Mouse (Mus musculus) neural tube, embryonic 12.5 days (tissue): ENCODE data around the gene Ssh1. TPM values are rescaled to one million over a fixed set of nuclear protein-coding genes. Genes with fewer than 3 reads are reported as not detected.
A peak's percentile ranks its signal among the peaks of the same experiment; 100 is the strongest.

Experiments
- ATAC-seq: fragments of 200-750 bp; cut with Nextera tagmentation; 2 replicates; pipeline ENCODE4 v1.8.0; 2017; ENCODE audit warnings: low read depth, mild to moderate bottlenecking, moderate TSS enrichment, moderate library complexity; ENCODE audit not compliant: low FRiP score
- H3K27ac ChIP-seq: fragments of 300-500 bp; sonication (generic); 2 replicates; pipeline ENCODE4 v1.5.1; 2016
- H3K27me3 ChIP-seq: fragments of 300-500 bp; sonication (generic); replicated peaks from 2 replicates; pipeline ENCODE4 v1.6.1; 2016; ENCODE audit warnings: mild to moderate bottlenecking
- H3K36me3 ChIP-seq: fragments of 300-500 bp; sonication (generic); 2 replicates; pipeline ENCODE4 v1.6.1; 2016; ENCODE audit warnings: mild to moderate bottlenecking
- H3K4me1 ChIP-seq: fragments of 300-500 bp; sonication (generic); 2 replicates; pipeline ENCODE4 v1.6.1; 2016
- H3K4me2 ChIP-seq: fragments of 300-500 bp; sonication (generic); replicated peaks from 2 replicates; pipeline ENCODE4 v1.6.1; 2016; ENCODE audit warnings: mild to moderate bottlenecking
- H3K4me3 ChIP-seq: fragments of 300-500 bp; sonication (generic); 2 replicates; pipeline ENCODE4 v1.5.1; 2016
- H3K9ac ChIP-seq: fragments of 300-500 bp; sonication (generic); 2 replicates; pipeline ENCODE4 v1.6.1; 2016; ENCODE audit warnings: mild to moderate bottlenecking
- H3K9me3 ChIP-seq: fragments of 300-500 bp; sonication (generic); 2 replicates; pipeline ENCODE4 v1.6.1; 2016; ENCODE audit warnings: mild to moderate bottlenecking
- WGBS: fragments of 180-500 bp; shearing (Covaris S2); methylation state at CpG from one replicate; pipeline ENCODE4 v1.1.7; 2016; 5-methylcytosine and 5-hydroxymethylcytosine counted together
- polyA plus RNA-seq: library from polyadenylated mRNA; unstranded; fragments of >200 nt; fragmentation: Nextera tagmentation; extraction: Ambion mirVana; gene quantifications from 2 replicates; pipeline ENCODE4 v1.2.1, GENCODE M21; 2016

Ssh1 gene
- polyA plus RNA-seq, 1 experiment from 2014 or later: 21.0 TPM

DNA sequence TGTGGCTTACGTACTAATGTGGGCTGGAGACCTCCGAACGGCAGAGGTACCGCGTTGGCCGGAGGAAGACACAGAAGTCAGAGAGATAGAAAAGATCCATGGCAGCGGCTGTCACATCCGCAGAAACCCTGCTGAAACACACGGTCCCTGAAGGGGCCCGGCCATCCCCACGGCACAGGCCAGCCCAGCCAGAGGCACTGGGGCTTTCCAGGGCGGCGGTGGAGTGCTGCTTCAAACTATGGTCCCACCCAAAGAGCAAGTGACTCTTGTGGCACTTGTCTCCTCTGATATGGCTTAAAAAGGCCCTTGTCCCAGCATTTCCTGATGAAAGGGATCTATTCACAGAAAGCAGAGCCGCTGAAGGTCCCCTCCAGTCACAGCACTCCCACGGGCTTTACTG lies 19.1 kb downstream of the Ssh1 start:
- no peaks in the 10 kb centered on the region for H3K9me3 ChIP-seq
- ATAC-seq: no peak
- 0 out of 2 replicates have a peak overlapping the region, but pooled peaks have one; percentile 26 for H3K9ac ChIP-seq
- 66% methylated on average over 15 of the region's 15 CpGs for WGBS
- H3K4me3 ChIP-seq: no peak overlapping the region; the same call in 1 of the 2 replicates
- H3K27ac ChIP-seq: no peak overlapping the region
- peak overlapping the region; percentile 27; the same call in 1 of the 2 replicates for H3K4me2 ChIP-seq
- no peaks in the 10 kb centered on the region for H3K27me3 ChIP-seq
- H3K4me1 ChIP-seq: peaks cover 37% of the 10 kb centered on the region
- peaks cover 11% of the 10 kb centered on the region; the same call in 1 of the 2 replicates for H3K36me3 ChIP-seq

DNA sequence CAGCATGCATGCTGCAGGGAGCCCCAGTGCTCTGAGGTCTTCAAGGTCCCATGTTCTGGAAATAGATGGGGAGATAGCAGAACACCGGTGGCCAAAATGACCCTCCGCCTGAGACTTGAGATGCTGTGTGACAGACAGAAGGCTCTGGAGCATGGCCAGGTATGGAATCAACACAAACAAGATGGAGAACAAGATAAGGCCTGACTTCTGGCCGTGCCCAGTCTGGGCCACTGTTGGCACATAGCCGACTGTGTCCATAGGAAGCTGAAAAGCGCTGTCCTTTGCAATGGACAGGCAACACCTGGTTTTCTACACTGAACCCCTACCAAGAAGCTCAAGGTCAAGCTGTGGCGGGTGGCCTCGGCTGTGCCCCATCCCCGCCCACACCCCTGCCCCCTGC lies 19.9 kb downstream of the Ssh1 start:
- Histone ChIP-seq H3K9me3 (no peaks in the 10 kb centered on the region), H3K4me3 (no peak overlapping the region), H3K4me1 (peaks cover 37% of the 10 kb centered on the region), H3K27ac (no peak overlapping the region), H3K27me3 (no peaks in the 10 kb centered on the region), H3K4me2 (0 out of 2 replicates have a peak overlapping the region, but pooled peaks have one; percentile 9), H3K9ac (no peak overlapping the region), H3K36me3 (peaks cover 18% of the 10 kb centered on the region)
- 89% methylated on average over 8 of the region's 8 CpGs for WGBS
- ATAC-seq: no peak

GRCm38 (mm10) chr5:113972589-113973515 lies 20.8 kb downstream of the Ssh1 start:
- Histone ChIP-seq H3K9me3 (no peaks in the 10 kb centered on the region), H3K36me3 (peaks cover 22% of the 10 kb centered on the region), H3K9ac (no peak overlapping the region), H3K27me3 (no peaks in the 10 kb centered on the region), H3K4me3 (no peak overlapping the region), H3K4me1 (peaks cover 32% of the 10 kb centered on the region), H3K4me2 (0 out of 2 replicates have a peak overlapping the region, but pooled peaks have one; percentile 18), H3K27ac (no peak overlapping the region)
- 15% methylated on average over 18 of the region's 18 CpGs for WGBS
- ATAC-seq: no peak

DNA sequence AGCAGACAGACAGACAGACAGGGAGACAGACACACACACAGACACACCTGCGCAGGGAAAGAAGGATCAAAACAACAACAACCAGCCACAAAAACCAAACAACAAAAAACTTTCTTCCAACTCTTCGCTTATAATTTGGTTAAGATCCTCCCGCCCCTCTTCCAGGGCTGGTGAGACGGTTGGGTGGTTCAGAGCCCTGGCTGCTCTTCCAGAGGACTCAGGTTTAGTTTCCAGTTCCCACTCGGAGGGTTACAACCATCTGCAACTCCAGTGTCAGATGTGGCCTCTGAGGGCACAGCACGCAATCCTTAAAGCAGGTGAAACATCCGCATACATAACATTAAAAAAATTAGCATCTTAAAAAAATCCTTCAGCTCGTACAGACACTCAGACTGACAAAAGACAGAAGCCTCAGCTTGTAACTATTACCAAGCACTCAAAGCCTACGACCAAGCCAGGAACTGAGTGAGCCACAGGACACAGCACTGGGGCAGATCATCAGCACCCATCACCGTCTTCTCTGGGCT lies 22.2 kb downstream of the Ssh1 start:
- no peak for ATAC-seq
- H3K4me2 ChIP-seq: no peak overlapping the region
- H3K27ac ChIP-seq: no peak overlapping the region
- WGBS: 84% methylated on average over 10 of the region's 10 CpGs
- no peak overlapping the region for H3K9ac ChIP-seq
- peaks cover 32% of the 10 kb centered on the region for H3K36me3 ChIP-seq
- H3K4me1 ChIP-seq: peaks cover 32% of the 10 kb centered on the region
- H3K27me3 ChIP-seq: no peaks in the 10 kb centered on the region
- no peaks in the 10 kb centered on the region for H3K9me3 ChIP-seq
- no peak overlapping the region for H3K4me3 ChIP-seq

DNA sequence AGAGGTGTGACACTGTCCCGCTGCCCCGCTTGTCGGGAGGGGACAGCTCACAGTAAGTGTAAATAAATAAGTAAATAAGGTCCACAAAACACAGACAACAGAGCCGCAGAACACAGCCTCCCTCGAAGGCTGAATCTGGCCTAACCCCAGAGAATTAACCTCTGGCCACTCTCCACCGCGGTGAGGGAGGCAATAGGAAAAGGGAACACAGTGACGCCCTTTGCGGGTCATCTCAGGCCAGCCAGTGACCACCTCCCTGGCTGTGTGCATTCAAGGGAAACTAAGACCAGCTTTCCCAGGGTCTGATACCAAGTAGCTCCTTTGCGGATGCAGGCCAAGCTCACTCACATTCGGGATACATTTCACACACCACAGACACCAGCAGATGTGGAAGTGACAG lies 25.3 kb downstream of the Ssh1 start:
- no peak overlapping the region for H3K27ac ChIP-seq
- peaks cover 8% of the 10 kb centered on the region; the same call in 1 of the 2 replicates for H3K4me1 ChIP-seq
- ATAC-seq: no peak
- 79% methylated on average over 11 of the region's 11 CpGs for WGBS
- peaks cover 60% of the 10 kb centered on the region for H3K36me3 ChIP-seq
- H3K4me3 ChIP-seq: no peak overlapping the region
- H3K4me2 ChIP-seq: no peak overlapping the region
- H3K9me3 ChIP-seq: no peaks in the 10 kb centered on the region
- H3K9ac ChIP-seq: no peak overlapping the region
- H3K27me3 ChIP-seq: no peaks in the 10 kb centered on the region

DNA sequence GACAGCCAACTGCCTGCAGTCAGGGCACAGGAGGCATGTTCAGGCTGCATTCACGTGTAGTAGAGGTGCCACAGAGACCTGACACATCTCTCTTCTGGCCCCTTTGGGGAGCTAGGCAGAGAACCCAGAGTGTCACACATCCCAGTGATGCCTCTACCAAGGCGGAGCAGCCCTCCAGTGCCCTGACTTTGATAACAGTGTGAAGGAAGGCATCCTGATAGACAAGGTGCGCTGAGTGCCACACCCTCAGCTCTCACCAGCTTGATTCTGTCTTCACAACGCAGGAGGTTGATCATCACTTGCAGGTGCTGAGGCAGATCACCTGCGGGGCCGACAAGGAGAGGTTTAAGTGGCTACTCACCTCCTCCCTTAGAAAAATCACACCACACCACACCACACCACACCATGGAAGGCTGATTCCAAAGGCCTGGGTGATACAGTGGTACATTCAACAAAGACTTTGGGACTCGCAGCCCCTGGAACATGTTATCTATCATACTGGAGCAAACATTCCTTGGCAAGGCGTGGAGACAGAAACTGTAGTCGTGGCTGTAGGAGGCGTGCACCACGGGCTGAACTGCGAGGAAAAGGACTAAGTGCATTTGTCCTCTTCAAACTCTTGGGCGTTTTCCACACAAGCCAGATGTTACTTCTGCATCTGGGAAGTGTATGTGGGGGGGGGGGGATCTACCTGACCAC lies 27.1 kb downstream of the Ssh1 start:
- no peak overlapping the region for H3K9ac ChIP-seq
- no peaks in the 10 kb centered on the region for H3K9me3 ChIP-seq
- H3K36me3 ChIP-seq: peaks cover 62% of the 10 kb centered on the region
- H3K4me3 ChIP-seq: no peak overlapping the region
- no peak overlapping the region for H3K27ac ChIP-seq
- H3K27me3 ChIP-seq: no peaks in the 10 kb centered on the region
- no peak for ATAC-seq
- no peaks in the 10 kb centered on the region for H3K4me1 ChIP-seq
- H3K4me2 ChIP-seq: no peak overlapping the region
- WGBS: 92% methylated on average over 13 of the region's 13 CpGs

DNA sequence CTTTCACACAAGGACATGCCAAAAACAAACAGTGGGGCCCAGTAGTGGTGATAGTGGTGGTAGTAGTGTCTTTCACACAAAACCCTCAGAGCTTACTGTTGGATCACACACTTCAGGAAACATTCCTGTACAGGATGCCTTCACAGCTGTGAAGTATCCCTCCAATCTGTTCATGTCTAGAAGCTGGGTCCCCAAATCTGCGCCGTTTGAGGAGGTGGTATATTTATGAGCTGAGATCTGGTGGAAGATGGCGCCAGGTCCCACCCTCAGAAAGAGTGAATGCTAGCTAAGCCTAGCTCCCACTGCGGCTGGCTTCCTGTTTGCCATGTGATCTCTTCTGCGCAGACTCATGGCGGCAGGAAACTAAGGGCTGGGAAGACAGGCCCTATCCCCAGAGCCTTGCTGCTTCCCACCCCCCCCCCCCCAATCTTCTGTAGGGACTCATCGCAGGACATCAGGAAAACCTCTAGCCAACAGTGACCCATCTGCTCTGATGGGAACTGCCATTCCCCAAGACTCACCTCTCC lies 28.0 kb downstream of the Ssh1 start:
- Histone ChIP-seq H3K36me3 (peaks cover 69% of the 10 kb centered on the region), H3K9me3 (no peaks in the 10 kb centered on the region), H3K4me2 (no peak overlapping the region), H3K27me3 (no peaks in the 10 kb centered on the region), H3K4me3 (no peak overlapping the region), H3K9ac (no peak overlapping the region), H3K27ac (no peak overlapping the region), H3K4me1 (no peaks in the 10 kb centered on the region)
- ATAC-seq: no peak
- WGBS: 94% methylated on average over 7 of the region's 7 CpGs

DNA sequence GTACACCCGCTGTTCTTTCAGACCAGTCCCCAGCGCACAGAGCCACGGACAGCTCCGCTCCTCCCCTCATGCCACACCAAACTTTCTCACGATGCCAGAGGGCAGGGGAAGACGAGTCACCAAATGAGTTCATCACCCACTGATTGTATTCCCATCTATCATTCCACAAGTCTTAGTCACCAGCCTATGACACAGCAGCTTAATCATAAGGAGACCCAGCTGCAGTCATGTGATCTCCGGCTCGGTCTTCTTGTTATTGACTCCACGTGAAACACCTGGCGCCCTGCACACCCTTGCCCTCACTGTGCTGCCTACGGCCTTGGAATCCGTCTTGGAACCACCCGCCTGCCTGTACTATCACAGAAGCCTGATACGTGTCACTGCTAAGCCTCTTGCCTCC lies 28.7 kb downstream of the Ssh1 start:
- Histone ChIP-seq H3K4me2 (no peak overlapping the region), H3K27me3 (no peaks in the 10 kb centered on the region), H3K27ac (no peak overlapping the region), H3K9ac (no peak overlapping the region), H3K4me1 (peaks cover under 1% of the 10 kb centered on the region; the same call in 1 of the 2 replicates), H3K36me3 (peaks cover 69% of the 10 kb centered on the region), H3K4me3 (no peak overlapping the region), H3K9me3 (no peaks in the 10 kb centered on the region)
- no peak for ATAC-seq
- 92% methylated on average over 14 of the region's 14 CpGs for WGBS

DNA sequence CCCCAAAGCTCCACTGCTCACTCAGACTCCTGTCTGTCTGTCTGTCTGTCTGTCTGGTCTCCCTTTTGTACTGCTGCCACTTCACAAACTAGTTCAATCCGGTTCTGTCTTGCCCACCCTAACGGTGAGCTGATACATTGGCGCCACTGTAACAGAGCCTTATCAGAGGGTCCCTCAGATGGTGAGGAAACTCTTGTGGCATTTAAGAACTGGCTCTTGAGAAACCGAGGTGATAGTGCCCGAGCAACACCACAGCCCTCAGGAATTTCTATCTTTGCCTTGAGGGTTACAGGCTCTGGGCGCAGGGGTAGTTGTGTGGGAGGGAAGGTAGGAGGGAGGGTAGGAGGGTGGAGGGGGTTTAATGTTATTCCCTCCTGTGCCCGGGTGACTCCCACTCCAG lies 31.9 kb downstream of the Ssh1 start:
- Histone ChIP-seq H3K4me2 (no peak overlapping the region), H3K4me3 (no peak overlapping the region), H3K4me1 (peaks cover 4% of the 10 kb centered on the region; the same call in 1 of the 2 replicates), H3K27ac (no peak overlapping the region), H3K9me3 (no peaks in the 10 kb centered on the region), H3K36me3 (peaks cover 56% of the 10 kb centered on the region), H3K27me3 (no peaks in the 10 kb centered on the region), H3K9ac (no peak overlapping the region)
- no peak for ATAC-seq
- WGBS: 77% methylated on average over 7 of the region's 7 CpGs

DNA sequence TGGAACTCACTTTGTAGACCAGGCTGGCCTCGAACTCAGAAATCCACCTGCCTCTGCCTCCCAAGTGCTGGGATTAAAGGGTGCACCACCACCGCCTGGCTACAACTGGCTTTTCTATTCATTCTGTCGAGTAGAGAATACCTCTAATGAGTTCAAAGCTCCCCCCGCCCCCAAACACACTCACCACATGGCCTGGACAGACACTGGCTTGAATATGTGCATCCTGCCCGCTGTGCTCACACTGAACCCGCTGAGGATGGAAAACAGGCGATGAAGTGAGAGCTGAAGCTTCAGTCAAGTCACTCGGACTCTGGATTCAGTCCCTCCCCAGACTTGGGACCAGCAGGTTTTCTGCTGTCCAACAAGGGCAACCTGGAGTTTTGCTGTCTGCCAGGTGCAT lies 33.3 kb downstream of the Ssh1 start:
- Histone ChIP-seq H3K27me3 (no peaks in the 10 kb centered on the region), H3K36me3 (peaks cover 47% of the 10 kb centered on the region), H3K9ac (no peak overlapping the region), H3K4me3 (no peak overlapping the region), H3K27ac (no peak overlapping the region), H3K4me1 (peaks cover 4% of the 10 kb centered on the region; the same call in 1 of the 2 replicates), H3K4me2 (no peak overlapping the region), H3K9me3 (no peaks in the 10 kb centered on the region)
- 76% methylated on average over 8 of the region's 8 CpGs for WGBS
- ATAC-seq: no peak

GRCm38 (mm10) chr5:113959039-113959438 lies 34.7 kb downstream of the Ssh1 start:
- H3K4me2 ChIP-seq: no peak overlapping the region
- 7% methylated on average over 6 of the region's 6 CpGs for WGBS
- H3K27me3 ChIP-seq: no peaks in the 10 kb centered on the region
- H3K36me3 ChIP-seq: peaks cover 37% of the 10 kb centered on the region
- H3K4me1 ChIP-seq: peaks cover 5% of the 10 kb centered on the region; the same call in 1 of the 2 replicates
- no peak overlapping the region for H3K4me3 ChIP-seq
- ATAC-seq: no peak
- no peaks in the 10 kb centered on the region for H3K9me3 ChIP-seq
- H3K27ac ChIP-seq: no peak overlapping the region
- no peak overlapping the region for H3K9ac ChIP-seq

GRCm38 (mm10) chr5:113956510-113956909 lies 37.2 kb downstream of the Ssh1 start:
- no peaks in the 10 kb centered on the region for H3K27me3 ChIP-seq
- no peak overlapping the region for H3K4me2 ChIP-seq
- H3K4me3 ChIP-seq: no peak overlapping the region
- no peaks in the 10 kb centered on the region for H3K9me3 ChIP-seq
- ATAC-seq: no peak
- peaks cover 41% of the 10 kb centered on the region for H3K36me3 ChIP-seq
- 7% methylated on average over 4 of the region's 4 CpGs for WGBS
- peaks cover 5% of the 10 kb centered on the region; the same call in 1 of the 2 replicates for H3K4me1 ChIP-seq
- no peak overlapping the region for H3K27ac ChIP-seq
- no peak overlapping the region for H3K9ac ChIP-seq
